16 mouse cellular contexts compared by ENCODE assay signal in genomic region chr19:40319199-40319598, GRCm38 (mm10).
"Had no signal": no experiment of that assay in that cellular context is flagged by ENCODE, and none has a peak within 500 bp of the region (broad histone marks: within the 10 kb centered on the region; RNA-seq: fewer than 3 reads in every experiment).

No protein-coding gene starts in this region.

- H3K9me3 ChIP-seq: lung, embryonic 15.5 days; megakaryocyte, embryonic 14.5 days; midbrain, embryonic 13.5 days; midbrain, embryonic 15.5 days; neural tube, embryonic 12.5 days; stomach, embryonic 15.5 days had no signal

- H3K9ac ChIP-seq: lung, embryonic 15.5 days; midbrain, embryonic 13.5 days; midbrain, embryonic 15.5 days; neural tube, embryonic 12.5 days; stomach, embryonic 15.5 days had no signal

- H3K27me3 ChIP-seq: lung, embryonic 15.5 days; midbrain, embryonic 13.5 days; midbrain, embryonic 15.5 days; neural tube, embryonic 12.5 days; stomach, embryonic 15.5 days had no signal

- DNase-seq: lung, postnatal 14 days; lung, postnatal 36 days; right cerebral cortex, postnatal 14 days; thymus, adult 2 months; thymus, postnatal 25 days; thymus, postnatal 4 days had no signal

- H3K4me3 ChIP-seq: lung, embryonic 15.5 days; megakaryocyte, embryonic 14.5 days; midbrain, embryonic 13.5 days; midbrain, embryonic 15.5 days; neural tube, embryonic 12.5 days; stomach, embryonic 15.5 days had no signal

- H3K27ac ChIP-seq: lung, embryonic 15.5 days; macrophage; midbrain, embryonic 13.5 days; midbrain, embryonic 15.5 days; neural tube, embryonic 12.5 days; stomach, embryonic 15.5 days; stomach, postnatal 0 days had no signal

- H3K4me2 ChIP-seq: lung, embryonic 15.5 days; midbrain, embryonic 11.5 days; midbrain, embryonic 13.5 days; midbrain, embryonic 15.5 days; neural tube, embryonic 12.5 days; stomach, embryonic 15.5 days had no signal

- ATAC-seq: lung, postnatal 0 days; midbrain, embryonic 13.5 days; midbrain, embryonic 15.5 days had no signal

- H3K4me1 ChIP-seq: lung, embryonic 15.5 days; midbrain, embryonic 13.5 days; midbrain, embryonic 15.5 days; neural tube, embryonic 12.5 days; stomach, embryonic 15.5 days had no signal

- H3K36me3 ChIP-seq: lung, embryonic 15.5 days; stomach, embryonic 15.5 days had no signal
